Comparison of ENCODE assay signal across 8 mouse cellular contexts in the genomic region with DNA sequence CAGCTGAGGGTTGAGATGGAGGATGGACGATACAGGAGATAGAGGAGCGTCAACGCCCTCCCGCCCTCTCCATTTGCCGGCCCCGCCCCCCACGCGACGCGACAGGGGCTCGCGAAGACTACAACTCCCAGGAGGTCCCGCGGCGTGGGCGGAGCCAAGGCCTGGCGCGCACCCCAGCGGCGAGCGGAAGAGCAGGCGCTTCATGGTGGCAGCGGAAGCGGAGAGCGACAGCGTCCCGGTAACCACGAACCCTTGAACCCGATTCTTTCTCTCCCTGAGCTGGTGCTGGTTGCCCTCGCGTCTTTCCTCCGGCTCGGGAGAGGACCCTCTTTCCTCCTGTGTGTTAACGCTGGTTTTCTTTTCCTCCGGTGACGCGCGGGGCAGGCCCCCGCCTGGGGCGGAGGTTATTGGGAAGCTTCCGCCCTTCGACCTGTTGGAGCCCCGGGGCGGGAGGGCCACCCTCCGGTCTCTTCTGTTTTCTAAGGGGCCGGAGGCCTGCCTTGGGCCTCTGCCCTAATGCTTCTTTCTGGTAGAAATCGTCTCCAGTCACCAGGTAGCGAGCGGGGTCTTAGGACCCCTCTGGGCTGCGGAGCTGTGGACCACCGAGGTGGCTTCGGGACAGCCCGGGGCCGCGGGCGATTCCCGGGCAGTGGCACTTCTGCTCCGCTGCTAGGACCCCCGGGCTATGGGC. TPM values are rescaled to one million over a fixed set of nuclear protein-coding genes. Genes with fewer than 3 reads are reported as not detected.
DNase-seq lines count a peak whose midpoint lies in the region; ATAC-seq and TF ChIP-seq lines count a peak whose summit lies in the region.

A gene (plus strand): TSS at position 140 of the 691 bp plus-strand sequence.

- H3K9ac ChIP-seq in embryonic facial prominence, embryonic 14.5 days (ENCODE audit: low read depth, low read length) = peak within 1 kb of the TSS; percentile 89
- H3K9ac ChIP-seq in limb, embryonic 14.5 days (ENCODE audit: low read depth, low read length, severe bottlenecking) = peak within 1 kb of the TSS; percentile 77
- H3K9ac ChIP-seq in midbrain, postnatal 0 days (replicated peaks; ENCODE audit: low read length, poor library complexity, severe bottlenecking) = peak within 1 kb of the TSS; percentile 73

- TF ChIP-seq CTCF in midbrain, postnatal 0 days (IDR thresholded peaks at IDR 0.05) = peak; percentile 80

- WGBS in embryonic facial prominence, embryonic 14.5 days = under 1% methylated on average over 42 of the region's 59 CpGs
- WGBS in limb, embryonic 14.5 days = under 1% methylated on average over 48 of the region's 59 CpGs
- WGBS in midbrain, postnatal 0 days = under 1% methylated on average over 49 of the region's 59 CpGs

- peak within 1 kb of the TSS; percentile 63 for H3K27ac ChIP-seq in embryonic facial prominence, embryonic 14.5 days (replicated peaks; ENCODE audit: low read depth, low read length)
- H3K27ac ChIP-seq in limb, embryonic 14.5 days (replicated peaks; ENCODE audit: low read depth, low read length) = peak within 1 kb of the TSS; percentile 55
- H3K27ac ChIP-seq in midbrain, postnatal 0 days (ENCODE audit: low read depth, low read length) = peak within 1 kb of the TSS; percentile 69

- H3K36me3 ChIP-seq in embryonic facial prominence, embryonic 14.5 days (ENCODE audit: control insufficient read depth, insufficient read depth, low read length) = no peaks in the 10 kb centered on the region
- H3K36me3 ChIP-seq in limb, embryonic 14.5 days (ENCODE audit: control insufficient read depth, insufficient read depth, low read length) = no peaks in the 10 kb centered on the region
- no peaks in the 10 kb centered on the region for H3K36me3 ChIP-seq in midbrain, postnatal 0 days (ENCODE audit: insufficient read depth, low read length)

- no peaks in the 10 kb centered on the region for H3K27me3 ChIP-seq in embryonic facial prominence, embryonic 14.5 days (replicated peaks; ENCODE audit: control insufficient read depth, insufficient read depth, low read length)
- H3K27me3 ChIP-seq in limb, embryonic 14.5 days (ENCODE audit: control insufficient read depth, insufficient read depth, low read length) = no peaks in the 10 kb centered on the region
- no peaks in the 10 kb centered on the region for H3K27me3 ChIP-seq in midbrain, postnatal 0 days (ENCODE audit: insufficient read depth, low read length)

- H3K9me3 ChIP-seq in embryonic facial prominence, embryonic 14.5 days (ENCODE audit: control insufficient read depth, low read length) = no peaks in the 10 kb centered on the region
- no peaks in the 10 kb centered on the region for H3K9me3 ChIP-seq in limb, embryonic 14.5 days (ENCODE audit: control insufficient read depth, low read length)
- H3K9me3 ChIP-seq in midbrain, postnatal 0 days (ENCODE audit: low read length) = no peaks in the 10 kb centered on the region

- ATAC-seq in embryonic facial prominence, embryonic 14.5 days (ENCODE audit: low read depth) = peak; percentile 96
- ATAC-seq in limb, embryonic 14.5 days (ENCODE audit: low FRiP score, low read depth) = peak; percentile 96
- ATAC-seq in midbrain, postnatal 0 days (ENCODE audit: low FRiP score) = peak; percentile 96

- peak; percentile 92 for DNase-seq in 3T3-L1 (ENCODE audit: low read depth, low spot score)
- DNase-seq in adrenal gland, postnatal 4 days (ENCODE audit: low spot score in 2 of 2) = peak; percentile 92 to 96
- DNase-seq in embryonic facial prominence, embryonic 14.5 days (ENCODE audit: low spot score) = peak; percentile 96
- peak; percentile 96 for DNase-seq in heart, adult 8-10 months (ENCODE audit: low spot score)
- DNase-seq in kidney, adult 9 months = peak; percentile 96
- DNase-seq in limb, embryonic 14.5 days (ENCODE audit: low spot score) = peak; percentile 90
- DNase-seq in midbrain, postnatal 0 days (ENCODE audit: low spot score) = peak; percentile 96
- DNase-seq in spleen, postnatal 14 days (ENCODE audit: low spot score in 2 of 2) = peak; percentile 94 to 97

- peak; percentile 90; the same call in 1 of the 2 replicates for TF ChIP-seq POLR2A in limb, embryonic 14.5 days (IDR thresholded peaks at IDR 0.05; ENCODE audit: borderline replicate concordance, extremely low read depth, insufficient read depth, insufficient read length)

- H3K4me1 ChIP-seq in embryonic facial prominence, embryonic 14.5 days (ENCODE audit: control insufficient read depth, insufficient read depth, low read length) = peaks cover 7% of the 10 kb centered on the region
- peaks cover 7% of the 10 kb centered on the region for H3K4me1 ChIP-seq in limb, embryonic 14.5 days (ENCODE audit: control insufficient read depth, insufficient read depth, low read length)
- H3K4me1 ChIP-seq in midbrain, postnatal 0 days (ENCODE audit: insufficient read depth, low read length) = peaks cover 7% of the 10 kb centered on the region

- peak within 1 kb of the TSS; percentile 99 for H3K4me3 ChIP-seq in embryonic facial prominence, embryonic 14.5 days (ENCODE audit: low read depth, low read length)
- H3K4me3 ChIP-seq in limb, embryonic 14.5 days (replicated peaks; ENCODE audit: low read length) = peak within 1 kb of the TSS; percentile 73
- peak within 1 kb of the TSS; percentile 94 for H3K4me3 ChIP-seq in midbrain, postnatal 0 days (ENCODE audit: low read depth, low read length)

- peak within 1 kb of the TSS; percentile 78 for H3K4me2 ChIP-seq in embryonic facial prominence, embryonic 14.5 days (ENCODE audit: low read depth, low read length)
- peak within 1 kb of the TSS; percentile 65 for H3K4me2 ChIP-seq in limb, embryonic 14.5 days (replicated peaks; ENCODE audit: low read depth, low read length, severe bottlenecking)
- peak within 1 kb of the TSS; percentile 86 for H3K4me2 ChIP-seq in midbrain, postnatal 0 days (ENCODE audit: low read depth, low read length, poor library complexity, severe bottlenecking)

RNA-seq across cellular contexts. Expression of the gene that starts here (rescaled TPM):
- 10 to 100 TPM; 26.6 to 26.9 TPM for total RNA-seq in adrenal gland, postnatal 4 days (2021)
- polyA plus RNA-seq in embryonic facial prominence, embryonic 14.5 days (2014; fragmentation: Nextera tagmentation; extraction: Ambion mirVana) = 19.5 and 23.0 TPM in 2 replicates
- total RNA-seq in heart, adult 8-10 months (2022) = 10 to 100 TPM; 24.6 to 29.5 (median 26.5) TPM
- polyA plus RNA-seq in limb, embryonic 14.5 days (2012; rRNA removed) = 12.2 and 15.1 TPM in 2 replicates
- polyA plus RNA-seq in limb, embryonic 14.5 days (2014; fragmentation: Nextera tagmentation; extraction: Ambion mirVana) = 19.6 and 23.6 TPM in 2 replicates
- 7.7 and 12.9 TPM in 2 replicates for total RNA-seq in midbrain, postnatal 0 days (2014; rRNA removed)
- 9.8 and 9.9 TPM in 2 replicates for polyA plus RNA-seq in midbrain, postnatal 0 days (2015; fragmentation: Nextera tagmentation; extraction: Ambion mirVana)

Comparison
In these comparisons a context has a peak if more than half of its experiments do, and no peak if none do; other contexts are left out.
1. Peak in every context shown above with its lines: DNase-seq, ATAC-seq, H3K4me3 ChIP-seq and H3K27ac ChIP-seq.